In the genomic region with DNA sequence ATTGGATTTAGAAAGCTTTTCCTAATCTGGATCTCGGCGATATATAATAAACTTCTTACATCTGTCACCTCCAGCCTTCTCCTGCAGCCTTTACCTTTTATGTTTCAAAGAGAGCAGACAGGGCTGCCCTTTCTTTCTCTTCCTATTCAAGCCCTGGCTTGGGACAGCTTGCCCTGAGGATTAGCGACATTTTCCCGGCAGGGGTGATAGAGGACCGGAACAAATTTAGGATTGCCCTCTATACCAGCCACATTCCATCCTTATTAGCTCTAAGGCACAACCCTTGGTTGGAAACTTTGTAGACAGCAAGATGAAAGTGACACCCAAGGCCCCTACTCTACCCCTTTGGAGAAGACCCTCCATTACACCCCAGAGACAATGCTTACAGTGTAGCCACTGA, we compare ENCODE assay signal across 26 mouse cellular contexts.
"Had no signal": no experiment of that assay in that cellular context is flagged by ENCODE, and none has a peak within 500 bp of the region (broad histone marks: within the 10 kb centered on the region; RNA-seq: fewer than 3 reads in every experiment).

No protein-coding gene starts in this region.

- H3K27me3 ChIP-seq: embryonic facial prominence, embryonic 12.5 days; embryonic facial prominence, embryonic 15.5 days; forebrain, embryonic 12.5 days; forebrain, embryonic 13.5 days; forebrain, embryonic 15.5 days had no signal

- H3K9ac ChIP-seq: embryonic facial prominence, embryonic 12.5 days; embryonic facial prominence, embryonic 13.5 days; embryonic facial prominence, embryonic 15.5 days; forebrain, embryonic 12.5 days; forebrain, embryonic 13.5 days; forebrain, embryonic 15.5 days; forebrain, postnatal 0 days had no signal

- H3K4me1 ChIP-seq: embryonic facial prominence, embryonic 12.5 days; embryonic facial prominence, embryonic 15.5 days; forebrain, embryonic 13.5 days; forebrain, embryonic 15.5 days had no signal

- DNase-seq: cerebellum, adult 18-20 months; cerebellum, adult 2 months; cerebellum, adult 8-10 months; cerebellum, adult 9-10 months; cerebellum, adult 9-11 months; cerebellum, postnatal 36 days; embryo, embryonic 11 days; forebrain, postnatal 0 days; gastrocnemius, adult 2 months; gastrocnemius, postnatal 10 days; gastrocnemius, postnatal 14 days; gastrocnemius, postnatal 25 days; gastrocnemius, postnatal 36 days; heart, adult 18-20 months; heart, adult 2 months had no signal

- H3K36me3 ChIP-seq: embryonic facial prominence, embryonic 10.5 days; embryonic facial prominence, embryonic 12.5 days; embryonic facial prominence, embryonic 13.5 days; embryonic facial prominence, embryonic 15.5 days; forebrain, embryonic 10.5 days; forebrain, embryonic 12.5 days; forebrain, embryonic 15.5 days had no signal

- H3K4me2 ChIP-seq: embryonic facial prominence, embryonic 12.5 days; embryonic facial prominence, embryonic 13.5 days; embryonic facial prominence, embryonic 15.5 days; forebrain, embryonic 12.5 days; forebrain, embryonic 13.5 days; forebrain, embryonic 15.5 days had no signal

- H3K9me3 ChIP-seq: embryonic facial prominence, embryonic 10.5 days; embryonic facial prominence, embryonic 12.5 days; embryonic facial prominence, embryonic 13.5 days; embryonic facial prominence, embryonic 15.5 days; forebrain, embryonic 10.5 days; forebrain, embryonic 12.5 days; forebrain, embryonic 13.5 days; forebrain, embryonic 15.5 days had no signal

- ATAC-seq: forebrain, embryonic 13.5 days; forebrain, embryonic 14.5 days; forebrain, embryonic 15.5 days; forebrain, embryonic 16.5 days; forebrain, postnatal 0 days had no signal

- H3K4me3 ChIP-seq: embryonic facial prominence, embryonic 10.5 days; embryonic facial prominence, embryonic 12.5 days; embryonic facial prominence, embryonic 13.5 days; embryonic facial prominence, embryonic 15.5 days; erythroblast, embryonic 14.5 days; forebrain, embryonic 10.5 days; forebrain, embryonic 12.5 days; forebrain, embryonic 13.5 days; forebrain, embryonic 15.5 days; gastrocnemius, adult 2 months; heart, adult 2 months had no signal

- H3K27ac ChIP-seq: embryonic facial prominence, embryonic 10.5 days; embryonic facial prominence, embryonic 12.5 days; embryonic facial prominence, embryonic 13.5 days; embryonic facial prominence, embryonic 15.5 days; forebrain, embryonic 10.5 days; forebrain, embryonic 12.5 days; forebrain, embryonic 13.5 days; forebrain, embryonic 15.5 days; gastrocnemius, adult 2 months; heart, adult 2 months had no signal
